Mouse (Mus musculus) MEL (cell line): Measurements from ENCODE around the gene Gpr158. TPM values are rescaled to one million over a fixed set of nuclear protein-coding genes. Genes with fewer than 3 reads are reported as not detected.

Source experiments
- DNase-seq: peaks from one replicate; pipeline ENCODE4 v3.0.0; 2011; ENCODE audit warnings: low read depth, low spot score
- H3K27ac ChIP-seq: 2 replicates; pipeline ENCODE4 v1.5.1; 2012; ENCODE audit warnings: low read depth, mild to moderate bottlenecking, control low read depth, low read length, moderate library complexity; ENCODE audit not compliant: control insufficient read depth
- H3K27me3 ChIP-seq, 2 experiments: fragments of 150-350 bp in 1 of 2; sonication (generic) in 1 of 2; 2 replicates each; pipeline ENCODE4 v1.6.1; 2012; ENCODE audit warnings: low read length in 2 of 2, mild to moderate bottlenecking in 2 of 2, improper control_type of control experiment in 1 of 2, moderate library complexity in 1 of 2; ENCODE audit not compliant: insufficient read depth in 2 of 2, control insufficient read depth in 1 of 2
- H3K36me3 ChIP-seq, 2 experiments: 2 replicates each; pipeline ENCODE4 v1.6.1; 2012 to 2014; ENCODE audit warnings: low read length in 2 of 2, improper control_type of control experiment in 1 of 2, inconsistent platforms in 1 of 2, mild to moderate bottlenecking in 1 of 2; ENCODE audit not compliant: insufficient read depth in 2 of 2, control insufficient read depth in 1 of 2
- H3K4me1 ChIP-seq, 2 experiments: fragments of 150-350 bp in 1 of 2; sonication (generic) in 1 of 2; 2 replicates each; pipeline ENCODE4 v1.6.1; 2012; ENCODE audit warnings: low read length in 2 of 2, improper control_type of control experiment in 1 of 2, mild to moderate bottlenecking in 1 of 2; ENCODE audit not compliant: insufficient read depth in 2 of 2, control insufficient read depth in 1 of 2
- H3K4me3 ChIP-seq, 2 experiments: fragments of 150-350 bp in 1 of 2; sonication (generic) in 1 of 2; 2 replicates each; pipeline ENCODE4 v1.5.1; 2012; ENCODE audit warnings: low read depth in 2 of 2, low read length in 2 of 2, mild to moderate bottlenecking in 2 of 2, moderate library complexity in 2 of 2, control low read depth in 1 of 2, improper control_type of control experiment in 1 of 2; ENCODE audit not compliant: control insufficient read depth in 1 of 2, insufficient read depth in 1 of 2
- H3K79me2 ChIP-seq: 2 replicates; pipeline ENCODE4 v1.6.1; 2012; ENCODE audit warnings: mild to moderate bottlenecking, low read length, moderate library complexity; ENCODE audit not compliant: control insufficient read depth, poor library complexity, insufficient read depth
- H3K9ac ChIP-seq: 2 replicates; pipeline ENCODE4 v1.6.1; 2012; ENCODE audit warnings: low read depth, mild to moderate bottlenecking, control low read depth, low read length, moderate library complexity; ENCODE audit not compliant: control insufficient read depth, poor library complexity, severe bottlenecking
- H3K9me3 ChIP-seq: fragments of 150-350 bp; sonication (generic); replicated peaks from 2 replicates; pipeline ENCODE4 v1.6.1; 2012; ENCODE audit warnings: mild to moderate bottlenecking, low read length, improper control_type of control experiment, moderate library complexity; ENCODE audit not compliant: insufficient read depth
- CHD1 ChIP-seq: IDR thresholded peaks from 2 replicates; pipeline ENCODE4 v1.6.1; 2012; ENCODE audit warnings: low read depth, mild to moderate bottlenecking, inconsistent platforms, low read length, improper control_type of control experiment
- CTCF ChIP-seq, 3 experiments: IDR thresholded peaks in 2 of 3; conservative IDR thresholded peaks in 1 of 3; 2 replicates each; pipeline ENCODE4 v1.5.1; 2011 to 2012; ENCODE audit warnings: low read length in 3 of 3, low read depth in 2 of 3, mild to moderate bottlenecking in 2 of 3, improper control_type of control experiment in 1 of 3, inconsistent platforms in 1 of 3, mixed read lengths in 1 of 3, moderate library complexity in 1 of 3; ENCODE audit not compliant: control insufficient read depth in 1 of 3, insufficient read depth in 1 of 3, poor library complexity in 1 of 3, severe bottlenecking in 1 of 3
- ELF1 ChIP-seq: IDR thresholded peaks from 2 replicates; pipeline ENCODE4 v1.6.1; 2014; ENCODE audit warnings: low read depth, mild to moderate bottlenecking, inconsistent platforms, low read length, improper control_type of control experiment, moderate library complexity
- EP300 ChIP-seq, 2 experiments: IDR thresholded peaks; 2 replicates each; pipeline ENCODE4 v1.6.1; 2011; ENCODE audit warnings: improper control_type of control experiment in 2 of 2, low read length in 2 of 2, low read depth in 1 of 2, mild to moderate bottlenecking in 1 of 2
- ETS1 ChIP-seq: IDR thresholded peaks from 2 replicates; pipeline ENCODE4 v1.6.1; 2012; ENCODE audit warnings: low read depth, mild to moderate bottlenecking, inconsistent platforms, low read length, improper control_type of control experiment, moderate library complexity
- HCFC1 ChIP-seq: IDR thresholded peaks from 2 replicates; pipeline ENCODE4 v1.6.1; 2012; ENCODE audit warnings: low read depth, mild to moderate bottlenecking, inconsistent platforms, low read length, improper control_type of control experiment, moderate library complexity
- JUND ChIP-seq: IDR thresholded peaks from 2 replicates; pipeline ENCODE4 v1.6.1; 2011; ENCODE audit warnings: low read depth, mild to moderate bottlenecking, improper control_type of control experiment, low read length
- MAX ChIP-seq: IDR thresholded peaks from 2 replicates; pipeline ENCODE4 v1.6.1; 2011; ENCODE audit warnings: low read length, improper control_type of control experiment
- MEF2A ChIP-seq: IDR thresholded peaks from 2 replicates; pipeline ENCODE4 v1.6.1; 2014; ENCODE audit warnings: low read depth, mild to moderate bottlenecking, inconsistent platforms, low read length, improper control_type of control experiment; ENCODE audit not compliant: poor library complexity, insufficient replicate concordance, severe bottlenecking; ENCODE audit errors: extremely low read depth
- MXI1 ChIP-seq: IDR thresholded peaks from 2 replicates; pipeline ENCODE4 v1.6.1; 2011; ENCODE audit warnings: mild to moderate bottlenecking, low read depth, low read length, improper control_type of control experiment
- MYB ChIP-seq: IDR thresholded peaks from 2 replicates; pipeline ENCODE4 v1.6.1; 2011; ENCODE audit warnings: mild to moderate bottlenecking, low read depth, low read length, improper control_type of control experiment
- MYC ChIP-seq: IDR thresholded peaks from 2 replicates; pipeline ENCODE4 v1.6.1; 2011; ENCODE audit warnings: low read depth, mild to moderate bottlenecking, low read length, improper control_type of control experiment, moderate library complexity
- NRF1 ChIP-seq: IDR thresholded peaks from 2 replicates; pipeline ENCODE4 v1.6.1; 2014; ENCODE audit warnings: low read depth, mild to moderate bottlenecking, inconsistent platforms, low read length, improper control_type of control experiment, moderate library complexity; ENCODE audit not compliant: poor library complexity, insufficient read depth, severe bottlenecking
- POLR2AphosphoS2 ChIP-seq: IDR thresholded peaks from 2 replicates; pipeline ENCODE4 v1.6.1; 2011; ENCODE audit warnings: low read length, improper control_type of control experiment
- RAD21 ChIP-seq: IDR thresholded peaks from 2 replicates; pipeline ENCODE4 v1.6.1; 2011; ENCODE audit warnings: mild to moderate bottlenecking, low read depth, low read length, improper control_type of control experiment
- RCOR1 ChIP-seq: IDR thresholded peaks from 2 replicates; pipeline ENCODE4 v1.6.1; 2012; ENCODE audit warnings: low read depth, mild to moderate bottlenecking, inconsistent platforms, low read length, improper control_type of control experiment
- SIN3A ChIP-seq: IDR thresholded peaks from 2 replicates; pipeline ENCODE4 v1.6.1; 2012; ENCODE audit warnings: low read length, improper control_type of control experiment, inconsistent platforms
- TCF12 ChIP-seq: IDR thresholded peaks from 2 replicates; pipeline ENCODE4 v1.6.1; 2014; ENCODE audit warnings: low read depth, mild to moderate bottlenecking, inconsistent platforms, low read length, improper control_type of control experiment, moderate library complexity
- ZC3H11A ChIP-seq: IDR thresholded peaks from 2 replicates; pipeline ENCODE4 v1.6.1; 2012; ENCODE audit warnings: low read depth, mild to moderate bottlenecking, inconsistent platforms, low read length, improper control_type of control experiment
- ZKSCAN1 ChIP-seq: IDR thresholded peaks from 2 replicates; pipeline ENCODE4 v1.6.1; 2012; ENCODE audit warnings: low read depth, mild to moderate bottlenecking, inconsistent platforms, low read length, improper control_type of control experiment, moderate library complexity
- ZMIZ1 ChIP-seq: IDR thresholded peaks from 2 replicates; pipeline ENCODE4 v1.6.1; 2012; ENCODE audit warnings: low read depth, mild to moderate bottlenecking, inconsistent platforms, low read length, improper control_type of control experiment, moderate library complexity
- ZNF384 ChIP-seq: IDR thresholded peaks from 2 replicates; pipeline ENCODE4 v1.6.1; 2012; ENCODE audit warnings: low read depth, mild to moderate bottlenecking, inconsistent platforms, low read length, improper control_type of control experiment
- polyA plus RNA-seq, 2 experiments: library from polyadenylated mRNA; stranded (reverse) in 1 of 2; unstranded in 1 of 2; fragments of >175 nt in 1 of 2; fragments of >200 nt in 1 of 2; gene quantifications; 2 replicates each; pipeline versions ENCODE4 v1.2.1 to v1.2.4; 2012; ENCODE audit warnings: low replicate concordance in 2 of 2, low read depth in 1 of 2; ENCODE audit not compliant: insufficient read length in 2 of 2, insufficient read depth in 1 of 2, missing spikeins in 1 of 2
- total RNA-seq: library from RNA; depleted of rRNA; stranded (reverse); fragments of 300-350 nt; gene quantifications from 2 replicates; pipeline ENCODE4 v1.2.3, GENCODE M21; 2012

The Gpr158 gene
- total and polyA plus RNA-seq, 3 experiments, result not detected

GRCm38 (mm10) chr2:21368351-21369170, 1.2 kb downstream of the Gpr158 start:
- no peak for DNase-seq
- TF ChIP-seq MYC, result no peak
- no peak overlapping the region for H3K9ac ChIP-seq
- H3K4me1 ChIP-seq, result no peaks in the 10 kb centered on the region
- H3K27me3 ChIP-seq, result no peaks in the 10 kb centered on the region
- H3K79me2 ChIP-seq, result no peaks in the 10 kb centered on the region
- no peak overlapping the region for H3K4me3 ChIP-seq
- H3K27ac ChIP-seq, result no peak overlapping the region
- H3K36me3 ChIP-seq, result no peaks in the 10 kb centered on the region
- H3K9me3 ChIP-seq, result no peaks in the 10 kb centered on the region

- H3K9me3 ChIP-seq, result no peaks in the 10 kb centered on the region
- no peak overlapping the region for H3K9ac ChIP-seq
- TF ChIP-seq ZNF384 (no peak), JUND (no peak), MEF2A (no peak), MXI1 (no peak), HCFC1 (no peak), MYB (no peak), RCOR1 (no peak), ETS1 (no peak), NRF1 (no peak), ZC3H11A (no peak)
- no peaks in the 10 kb centered on the region for H3K4me1 ChIP-seq
- no peak overlapping the region for H3K27ac ChIP-seq
- no peaks in the 10 kb centered on the region for H3K36me3 ChIP-seq
- no peaks in the 10 kb centered on the region for H3K27me3 ChIP-seq
- no peaks in the 10 kb centered on the region for H3K79me2 ChIP-seq
- DNase-seq, result no peak
- H3K4me3 ChIP-seq, result no peak overlapping the region
Measured at GRCm38 (mm10) chr2:21369171-21369485, 1.8 kb downstream of the Gpr158 start.

GRCm38 (mm10) chr2:21369556-21369955, 2.2 kb downstream of the Gpr158 start:
- Histone ChIP-seq H3K4me1 (no peaks in the 10 kb centered on the region), H3K9ac (no peak overlapping the region), H3K27me3 (no peaks in the 10 kb centered on the region), H3K27ac (no peak overlapping the region), H3K36me3 (no peaks in the 10 kb centered on the region), H3K9me3 (no peaks in the 10 kb centered on the region), H3K79me2 (no peaks in the 10 kb centered on the region), H3K4me3 (no peak overlapping the region)
- TF ChIP-seq CHD1 (no peak), EP300 (IDR thresholded peaks at IDR 0.05; ENCODE audit: low read depth in 1 of 2, low read length in 2 of 2) (no peak), ZMIZ1 (no peak), SIN3A (no peak), ETS1 (no peak), NRF1 (no peak), MAX (no peak), RCOR1 (no peak), CTCF (IDR thresholded peaks at IDR 0.05 in 2 of 3, conservative IDR thresholded peaks at IDR 0.05 in 1 of 3; ENCODE audit: control insufficient read depth in 1 of 3, insufficient read depth in 1 of 3, low read depth in 2 of 3, low read length in 3 of 3, poor library complexity in 1 of 3, severe bottlenecking in 1 of 3) (no peak), MYB (no peak), ELF1 (no peak), MEF2A (no peak), JUND (no peak), ZKSCAN1 (no peak), TCF12 (no peak), POLR2AphosphoS2 (no peak), ZNF384 (no peak), RAD21 (no peak)
- DNase-seq, result no peak
